Mouse (Mus musculus) CD4-positive, CD25-positive, alpha-beta regulatory T cell, adult 2 months (primary cell): ENCODE data around the gene Myh11.

Source experiments
- DNase-seq: peaks from one replicate; pipeline ENCODE4 v3.0.0-alpha.2; 2012; ENCODE audit warnings: low read depth, low spot score

Myh11 gene

DNA sequence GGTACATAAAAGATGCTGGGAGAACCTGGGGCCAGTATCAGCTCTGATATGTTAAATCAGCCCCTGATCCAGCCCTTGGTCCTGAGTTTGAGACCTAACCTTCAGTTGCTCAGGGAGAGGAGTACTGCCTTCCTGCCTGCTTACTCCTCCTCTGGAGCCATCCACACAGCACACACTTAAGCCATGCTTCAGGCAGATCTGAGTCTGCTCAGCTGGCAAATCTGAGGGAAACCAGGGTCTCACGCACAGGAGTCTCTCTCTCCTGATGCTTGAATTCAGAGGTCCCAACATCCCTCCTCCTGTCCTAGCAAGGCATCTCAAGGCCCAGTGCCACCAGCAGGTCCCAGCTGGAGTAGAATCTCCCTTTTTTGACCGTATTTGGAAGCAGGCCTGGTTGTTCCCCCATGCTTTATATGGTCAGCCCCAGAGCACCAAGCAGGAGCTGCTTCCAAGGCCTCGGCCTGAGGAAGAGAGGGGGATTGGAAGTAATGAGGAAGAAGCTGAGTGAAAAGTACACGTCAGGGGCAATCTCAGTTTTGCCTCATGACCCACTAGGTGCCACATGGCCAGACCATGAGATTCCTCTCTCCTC is 18.7 kb downstream of the Myh11 start:
- no peak for DNase-seq

DNA sequence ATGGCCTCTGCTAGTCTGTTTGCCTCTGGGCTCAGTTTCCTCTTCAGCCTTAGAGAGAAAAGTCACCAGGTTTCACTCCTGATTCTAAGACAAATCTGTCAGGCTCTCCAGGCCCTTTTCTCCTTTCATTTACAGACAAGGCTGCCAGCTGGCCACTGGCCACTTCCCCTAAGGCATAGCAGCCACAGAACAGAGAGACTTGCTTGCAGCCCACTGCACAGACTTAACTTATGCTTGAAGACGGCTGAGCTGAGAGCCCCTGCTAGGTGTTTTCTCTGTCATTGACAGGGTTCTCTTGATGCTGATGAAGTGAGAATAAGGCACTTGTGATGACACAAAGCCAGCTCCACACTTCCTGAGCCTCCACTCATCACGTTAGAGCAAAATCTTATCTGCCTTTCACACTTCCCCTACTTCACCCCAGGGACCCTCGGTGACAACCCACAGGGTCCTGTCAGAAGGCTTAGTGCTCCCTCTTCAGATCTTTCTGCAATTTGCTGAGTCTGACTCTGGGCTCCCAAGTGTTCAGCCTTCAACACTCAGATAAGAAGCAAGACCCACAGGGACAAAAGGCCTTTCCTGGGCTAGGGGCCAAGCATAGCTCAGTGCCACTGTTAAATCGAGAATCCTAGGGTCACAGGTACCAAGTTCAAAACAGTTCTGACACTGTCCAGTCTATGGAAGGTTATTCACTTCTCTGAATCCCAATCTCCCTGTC is 25.8 kb downstream of the Myh11 start:
- no peak for DNase-seq

DNA sequence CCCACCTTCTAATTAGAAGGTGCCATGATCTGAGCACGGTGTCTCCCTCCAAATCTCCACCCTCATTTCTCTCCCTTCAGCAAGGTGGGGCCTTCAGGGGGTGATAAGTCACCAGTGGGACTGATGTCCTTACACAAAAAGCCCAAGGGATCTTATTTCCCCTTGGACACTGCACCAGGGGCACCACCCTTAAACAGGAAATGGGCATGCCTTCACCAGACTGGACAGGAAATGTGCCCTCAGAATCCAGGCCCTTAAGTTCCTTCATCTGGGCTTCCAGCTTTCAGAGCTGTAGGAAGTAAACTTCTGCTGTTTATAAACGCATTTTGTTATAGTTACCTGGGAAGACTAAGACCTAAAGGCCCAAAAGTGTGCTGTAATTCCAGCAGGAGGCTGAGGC is 26.7 kb downstream of the Myh11 start:
- no peak for DNase-seq

DNA sequence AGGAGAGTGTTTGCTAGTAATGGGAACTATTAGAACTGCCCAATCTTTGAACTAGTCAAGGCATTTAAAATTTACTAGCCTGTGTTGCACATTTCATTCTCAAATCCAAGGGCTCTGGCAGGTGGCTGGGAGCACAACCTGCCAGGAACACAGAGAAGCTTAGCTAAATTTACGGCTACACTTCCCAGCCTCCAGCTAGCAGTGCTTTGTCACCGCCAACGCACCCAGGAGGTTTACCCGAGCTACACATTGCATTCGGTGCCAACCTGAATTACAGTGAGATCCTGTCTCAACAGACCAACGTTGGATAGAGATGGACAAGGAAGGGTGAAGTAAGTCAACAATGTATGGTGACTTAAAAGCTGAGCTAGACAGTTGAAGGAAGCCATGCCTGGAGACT is 27.9 kb downstream of the Myh11 start:
- DNase-seq, result no peak

DNA sequence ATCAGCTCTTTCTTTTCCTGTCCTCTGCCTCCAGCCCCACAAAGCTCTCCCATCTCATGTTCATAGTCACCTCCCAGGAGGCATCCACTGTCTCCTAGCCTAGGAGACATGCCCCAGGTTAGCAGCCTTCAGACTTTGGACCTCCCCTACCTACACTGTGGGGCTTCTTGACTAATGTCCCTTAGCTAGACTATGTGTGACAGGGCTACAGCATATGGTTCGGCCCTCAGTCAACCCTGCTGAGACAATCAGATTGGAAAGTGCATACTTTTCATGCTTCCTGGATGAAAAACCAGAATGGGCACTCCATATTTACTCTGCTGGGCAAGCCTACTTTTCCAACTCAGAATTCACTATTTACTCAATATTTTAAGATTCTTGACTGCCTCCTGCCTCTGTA is 28.8 kb downstream of the Myh11 start:
- no peak for DNase-seq

DNA sequence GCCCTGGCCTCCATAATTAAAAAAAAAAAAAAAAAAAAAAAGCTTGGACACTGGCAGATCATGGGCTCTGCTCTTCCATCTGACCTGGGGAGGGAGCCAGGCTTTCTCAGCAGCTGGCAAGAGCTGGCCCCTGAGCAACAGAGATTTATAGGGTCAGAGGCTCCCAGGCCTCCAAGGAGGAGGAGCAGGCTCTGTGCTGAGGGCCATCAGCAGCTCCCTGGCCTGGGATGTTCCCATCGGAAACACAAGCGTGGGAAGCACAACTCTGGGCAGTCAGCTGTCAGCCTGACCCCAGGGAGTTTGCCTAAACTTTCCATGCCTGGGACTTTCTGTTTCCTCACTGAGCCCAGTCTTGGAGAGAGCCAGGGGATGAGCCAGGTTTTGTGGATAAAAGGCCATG is 32.3 kb downstream of the Myh11 start:
- DNase-seq, result no peak

DNA sequence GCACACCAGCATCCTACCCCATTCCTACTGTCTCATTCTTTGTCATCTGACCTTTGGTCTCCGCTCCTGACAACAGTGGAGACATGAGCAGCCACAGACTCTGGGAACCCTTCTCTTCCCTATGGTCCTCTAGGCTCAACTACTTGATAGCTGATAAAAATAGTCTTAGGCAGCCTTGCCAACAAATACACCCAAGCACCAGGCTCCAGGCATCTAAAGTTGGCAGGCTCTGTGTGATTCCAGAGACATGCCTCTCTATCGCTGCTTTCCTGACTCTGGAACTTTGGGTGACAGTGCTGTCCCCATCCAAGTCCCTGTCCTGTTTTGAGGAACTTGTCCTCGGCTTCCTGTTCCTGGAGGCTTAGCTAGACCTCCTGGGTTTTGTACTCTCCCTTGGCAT is 37.6 kb downstream of the Myh11 start:
- no peak for DNase-seq

DNA sequence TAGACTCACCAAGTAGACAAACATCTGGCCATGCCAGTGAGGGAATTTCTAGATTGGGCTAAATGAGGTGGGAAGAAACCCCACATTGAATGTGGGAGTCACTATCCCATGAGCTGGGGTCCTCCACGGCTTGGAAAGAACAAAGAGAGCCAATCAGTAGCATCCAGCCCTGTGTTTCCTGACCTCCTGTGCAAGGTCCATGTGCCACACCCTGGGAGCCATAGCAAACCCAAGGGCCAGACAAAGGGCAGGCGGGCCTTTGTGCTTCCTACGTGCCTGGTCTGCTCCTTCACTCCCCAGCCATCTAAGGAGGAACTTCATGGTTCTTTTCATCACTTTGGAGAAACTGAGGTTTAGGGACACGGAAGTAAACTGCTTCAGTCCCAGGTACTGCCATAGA is 38.3 kb downstream of the Myh11 start:
- no peak for DNase-seq

DNA sequence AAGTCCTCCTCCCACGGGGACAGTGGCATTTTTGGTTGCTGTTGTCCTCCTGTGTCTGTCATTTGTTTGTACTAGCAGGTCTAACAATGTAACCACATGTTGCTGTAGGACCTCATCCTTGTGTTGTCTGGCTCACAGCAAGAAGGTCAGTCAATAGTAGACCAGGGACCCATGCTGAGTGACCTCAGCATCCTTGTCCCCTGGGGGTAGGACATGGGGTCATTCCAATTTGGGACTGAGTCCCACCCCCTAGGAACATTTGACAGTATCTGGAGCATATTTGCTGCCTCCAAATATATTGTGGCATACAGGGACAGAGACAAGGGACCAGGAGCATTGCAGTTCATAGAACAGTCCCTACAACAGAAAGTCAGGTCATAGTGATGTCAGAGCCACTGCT is 41.3 kb downstream of the Myh11 start:
- DNase-seq, result no peak

DNA sequence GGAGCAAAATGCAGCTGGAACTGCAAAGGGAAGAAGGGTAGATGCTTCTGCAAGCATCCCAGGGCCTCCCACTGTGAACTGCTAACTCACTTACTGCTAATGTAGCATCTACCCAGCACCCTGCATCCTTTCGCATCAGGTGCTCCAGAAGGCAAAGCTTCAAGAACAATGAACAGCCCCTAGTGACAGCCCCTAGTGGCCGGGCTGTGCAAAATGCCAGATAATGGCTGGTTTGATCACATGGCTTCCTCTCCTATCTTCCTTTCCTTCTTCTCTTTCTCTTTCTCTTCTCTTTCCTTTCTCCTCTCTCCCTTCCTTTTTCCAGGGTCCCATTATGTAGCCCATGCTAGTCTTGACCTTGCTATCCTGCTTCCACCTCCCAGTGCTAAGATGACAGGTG is 48.6 kb downstream of the Myh11 start:
- DNase-seq, result peak; percentile 35

DNA sequence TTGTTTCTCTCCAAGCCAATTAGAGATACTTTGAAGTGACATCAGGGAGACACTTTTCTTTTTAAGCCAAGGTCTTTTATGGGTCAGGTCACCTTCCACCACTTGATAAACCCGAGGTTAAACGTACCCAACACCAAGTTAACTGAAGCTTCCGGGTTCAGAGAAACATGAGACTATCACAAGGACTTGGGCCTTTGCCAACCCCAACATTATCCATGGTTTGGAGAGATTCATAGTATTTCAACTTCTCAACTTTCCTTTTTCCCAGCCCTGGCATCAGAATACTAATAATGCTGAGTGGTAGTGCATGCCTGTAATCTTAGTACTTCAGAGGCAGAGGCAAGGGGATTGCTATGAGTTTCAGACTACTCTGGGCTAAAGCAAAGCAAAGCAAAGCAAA is 49.1 kb downstream of the Myh11 start:
- no peak for DNase-seq

DNA sequence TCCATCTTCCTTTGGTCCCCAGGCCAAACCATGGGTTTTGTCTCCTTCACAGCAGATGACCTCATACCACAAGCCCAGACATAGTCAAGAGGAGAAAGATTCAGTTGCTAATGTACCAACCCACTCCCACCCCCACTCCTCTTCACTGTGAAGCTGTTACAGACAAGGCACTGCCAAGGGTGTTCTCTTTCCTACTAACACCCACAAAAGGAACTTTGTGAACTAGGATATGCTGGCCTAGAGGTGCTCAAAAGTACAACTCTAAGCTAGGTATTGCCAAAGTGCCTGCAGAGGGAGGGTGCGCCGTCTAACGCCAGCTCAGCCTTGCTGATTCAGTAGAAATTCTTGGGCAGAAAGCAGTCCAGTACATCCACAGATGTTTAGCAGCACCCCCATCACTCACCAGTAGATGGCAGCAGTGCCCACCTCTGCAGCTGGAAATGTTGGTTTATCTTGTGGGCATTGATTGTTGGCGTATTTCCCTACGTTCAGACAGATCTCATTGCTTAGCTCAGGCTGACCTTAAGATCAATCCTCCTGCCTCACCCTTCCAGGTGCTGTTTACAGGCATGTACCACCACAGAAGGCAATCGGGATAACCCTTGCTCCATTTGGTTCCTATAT is 54.0 kb downstream of the Myh11 start:
- peak; percentile 79 for DNase-seq

DNA sequence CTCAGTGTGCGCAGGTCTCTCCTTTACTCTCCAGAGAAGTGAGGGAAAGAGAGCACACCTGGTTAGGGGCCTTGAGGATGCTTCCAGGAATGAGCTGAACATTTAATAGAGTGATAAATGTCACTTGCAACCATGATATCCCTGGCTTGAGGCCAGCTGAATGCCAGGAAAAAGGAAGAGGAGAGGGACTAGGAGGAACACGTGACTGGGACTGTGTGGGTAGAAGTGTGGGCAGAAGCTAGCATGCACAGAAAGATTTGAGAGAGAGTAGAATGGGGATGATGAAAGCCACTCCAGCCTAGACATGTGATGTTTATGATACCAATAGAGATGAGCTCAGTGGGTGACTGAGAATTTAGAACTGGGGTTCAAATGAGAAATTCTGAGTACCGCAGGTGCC is 76.0 kb downstream of the Myh11 start:
- DNase-seq, result no peak

DNA sequence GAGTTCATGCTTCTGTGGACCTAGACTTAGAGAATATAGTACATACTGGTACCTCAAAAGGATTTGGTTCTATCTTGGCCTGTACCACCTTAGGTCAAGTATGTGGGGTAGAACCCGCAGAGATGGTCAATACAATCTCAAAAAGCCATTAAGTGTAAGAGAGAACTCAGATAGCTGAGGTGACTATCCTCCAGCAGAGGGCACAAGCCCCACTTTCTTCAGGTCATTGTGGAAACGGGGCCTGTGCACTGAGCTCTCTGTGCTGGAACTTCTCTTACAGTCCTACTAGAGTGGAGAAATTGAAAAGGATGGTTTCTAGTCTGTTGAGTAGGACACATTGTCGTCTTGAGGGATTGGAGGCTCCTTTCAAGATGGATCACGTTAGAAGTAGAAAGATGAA is 92.4 kb downstream of the Myh11 start:
- DNase-seq, result no peak

DNA sequence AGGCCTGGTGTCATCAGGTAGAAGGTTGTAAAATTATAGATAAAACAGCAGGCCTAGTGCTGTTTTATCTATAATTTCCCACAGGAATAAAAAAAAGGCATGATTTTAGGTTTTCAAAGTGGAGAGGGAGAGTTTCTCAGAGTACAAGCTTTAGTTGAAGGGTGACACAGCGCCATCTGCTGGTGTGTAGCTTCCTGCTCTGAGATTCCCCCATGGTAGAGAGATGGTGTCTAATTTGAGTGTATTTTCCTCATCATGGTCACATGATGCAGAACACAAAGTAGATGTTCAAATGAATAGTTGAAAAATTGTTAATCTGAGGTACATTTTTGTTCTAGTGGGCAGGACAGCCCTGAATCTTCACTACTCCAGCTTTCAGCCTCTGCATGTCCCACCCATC is 95.7 kb downstream of the Myh11 start:
- peak; percentile 77 for DNase-seq

DNA sequence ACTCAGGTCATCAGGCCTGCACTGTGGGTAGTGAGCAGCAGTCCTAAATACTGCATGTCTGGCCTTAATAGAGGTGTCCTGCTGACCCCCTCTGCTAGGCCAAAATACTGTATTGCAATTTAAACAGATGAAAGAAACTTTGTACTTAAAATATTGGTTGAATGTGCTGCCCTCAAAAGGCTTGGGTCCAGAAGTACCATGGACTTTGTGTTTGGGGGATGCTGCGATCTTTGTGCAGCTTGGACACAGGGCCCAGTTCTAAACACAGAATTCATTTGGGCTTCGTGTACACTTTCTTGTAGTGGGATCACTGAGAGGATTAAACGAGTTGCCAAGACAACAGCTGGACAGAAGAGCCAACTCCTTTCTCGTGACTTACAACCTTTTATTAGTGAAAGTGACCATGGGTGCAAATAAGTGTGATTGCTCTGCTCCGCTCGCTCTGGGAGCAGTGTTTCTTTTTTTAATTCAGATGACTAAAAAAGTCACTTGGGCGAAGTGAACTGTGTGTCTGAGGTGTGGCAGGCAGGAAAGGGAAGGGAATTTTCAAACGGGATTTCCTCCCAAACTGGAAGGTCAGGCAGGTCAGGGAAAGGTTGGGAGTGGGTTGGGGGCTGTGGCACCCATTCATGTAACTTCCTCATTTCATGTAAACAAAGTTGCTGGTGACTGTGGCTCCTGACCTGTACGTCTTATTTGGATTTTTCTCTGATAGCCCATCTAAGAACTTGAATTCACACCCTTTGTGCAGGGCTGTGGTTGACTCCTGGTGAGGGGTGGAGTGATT is 96.8 kb downstream of the Myh11 start:
- no peak for DNase-seq

DNA sequence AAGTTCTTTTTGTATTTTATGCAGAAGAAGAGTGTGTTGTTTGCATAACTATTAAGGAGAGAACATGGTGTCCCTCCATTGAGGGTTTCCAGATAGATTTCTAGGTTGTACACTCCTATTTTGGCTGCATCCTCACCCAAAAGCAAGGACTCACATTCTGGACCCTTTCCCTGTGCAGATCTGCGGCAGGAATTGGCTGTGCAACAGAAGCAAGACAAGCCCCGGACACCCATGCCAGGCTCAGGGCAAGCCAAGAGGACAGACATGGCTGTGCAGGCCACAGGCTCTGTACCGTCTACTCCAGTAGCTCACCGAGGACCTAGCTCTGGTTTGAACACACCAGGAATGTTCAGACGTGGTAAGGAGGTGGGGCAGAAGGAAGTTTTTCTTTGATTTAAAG is 105.7 kb downstream of the Myh11 start:
- DNase-seq, result no peak

DNA sequence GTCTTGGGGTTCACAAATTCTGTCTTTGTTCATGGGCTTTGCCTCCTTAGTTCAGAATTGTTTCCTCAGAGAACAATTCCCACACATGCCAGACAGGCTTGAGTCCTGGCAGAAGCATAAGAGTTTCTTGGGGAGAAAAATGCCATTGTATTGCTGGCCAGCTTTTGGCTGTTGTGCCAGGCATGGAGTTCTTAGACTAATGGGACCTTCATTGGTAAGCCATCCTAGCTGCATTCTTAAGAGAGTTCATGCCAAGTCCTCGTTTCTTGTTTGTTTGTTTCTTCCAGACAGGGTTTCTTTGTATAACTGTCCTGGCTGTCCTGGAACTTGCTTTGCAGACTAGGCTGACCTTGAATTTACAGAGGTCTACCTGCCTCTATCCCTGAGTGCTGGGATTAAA is 107.3 kb downstream of the Myh11 start:
- no peak for DNase-seq

DNA sequence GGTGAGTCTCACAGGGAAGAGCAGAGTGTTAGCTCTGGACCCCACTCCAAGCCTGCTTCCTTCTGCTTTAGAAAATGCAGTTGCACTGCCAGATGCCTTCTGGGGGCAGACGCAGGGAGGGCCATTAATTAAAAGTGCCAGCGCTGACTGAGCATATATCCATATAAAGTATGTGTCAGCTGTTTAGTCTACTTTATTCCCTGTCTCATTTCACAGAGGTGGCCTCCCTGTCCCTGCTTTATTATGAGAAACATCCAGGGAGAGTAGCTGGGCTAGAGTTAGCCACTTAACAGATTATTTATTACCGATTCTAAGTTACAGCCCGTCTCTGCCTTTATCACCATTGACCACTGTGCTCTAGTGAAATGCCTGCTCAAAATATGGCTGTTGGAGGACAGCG is 108.8 kb downstream of the Myh11 start:
- DNase-seq, result no peak

DNA sequence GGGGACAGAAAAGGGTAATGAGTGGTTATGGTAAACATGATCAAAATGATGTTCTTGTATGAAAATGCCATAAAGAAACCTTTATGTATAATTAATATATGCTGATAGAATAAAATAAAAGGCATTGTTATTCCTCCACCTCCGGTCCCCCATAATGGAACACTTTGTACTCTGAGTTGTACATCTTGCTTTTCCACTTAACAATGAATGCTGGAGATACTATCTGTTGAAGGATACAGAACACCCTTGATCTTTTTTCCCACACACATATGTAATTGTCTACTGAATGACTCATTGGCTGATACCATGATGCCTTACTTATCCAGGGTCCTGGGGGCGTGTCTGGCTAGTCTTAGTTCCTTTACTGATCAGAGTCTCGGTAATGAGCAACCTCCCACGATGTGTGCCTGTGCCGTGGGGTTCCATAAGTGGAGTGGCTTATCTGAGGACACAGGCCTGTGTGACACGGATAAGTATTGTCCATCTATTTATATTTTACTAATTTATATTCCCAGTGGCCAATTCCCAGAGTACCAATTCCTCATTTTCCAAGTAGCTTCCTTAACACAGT is 110.9 kb downstream of the Myh11 start:
- no peak for DNase-seq

DNA sequence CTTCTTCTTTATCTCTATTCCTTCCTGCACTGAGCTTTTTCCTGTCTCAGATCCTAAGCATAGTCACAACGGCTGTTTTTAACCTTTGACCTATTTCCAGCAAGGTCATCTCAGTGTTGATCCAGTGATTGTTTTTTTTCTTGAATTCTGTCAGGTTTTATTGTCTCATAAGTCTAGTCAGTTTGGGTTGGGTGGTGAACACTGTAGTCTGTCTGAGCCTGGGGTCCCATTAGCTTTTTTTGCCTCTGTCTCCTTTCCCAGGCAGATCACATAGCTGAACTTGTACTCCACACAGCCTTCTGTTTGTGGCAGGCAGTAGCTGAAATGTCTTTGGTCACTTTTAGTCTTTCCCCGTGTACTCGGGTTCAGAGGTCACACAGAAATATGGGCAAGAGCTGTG is 113.1 kb downstream of the Myh11 start:
- DNase-seq, result no peak

DNA sequence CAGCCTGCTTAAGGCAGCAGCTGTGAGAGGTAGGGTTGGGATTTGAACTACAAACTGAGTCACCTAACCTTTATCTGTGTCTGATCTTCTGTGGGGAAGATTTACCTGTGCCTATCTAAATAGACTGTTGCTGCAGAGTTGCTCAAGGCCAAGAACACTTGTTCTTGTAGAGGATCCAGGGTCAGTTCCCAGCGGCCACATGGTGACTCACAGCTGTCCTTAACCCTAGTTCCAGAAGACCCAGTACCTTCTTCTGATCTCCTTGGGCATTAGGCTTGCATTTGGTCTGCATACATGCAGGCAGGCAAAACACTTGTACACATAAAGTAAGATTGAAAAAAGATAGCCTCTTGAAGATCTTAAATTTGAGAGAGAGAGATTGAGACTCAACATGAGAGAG is 121.5 kb downstream of the Myh11 start:
- DNase-seq, result no peak
